Mouse (Mus musculus) right cerebral cortex, adult 18-20 months (tissue): ENCODE measurements around the gene Med4.

Experiments used
- DNase-seq: peaks from one replicate; pipeline ENCODE4 v3.0.0; 2022; ENCODE audit warnings: mixed read lengths

Med4 gene

DNA sequence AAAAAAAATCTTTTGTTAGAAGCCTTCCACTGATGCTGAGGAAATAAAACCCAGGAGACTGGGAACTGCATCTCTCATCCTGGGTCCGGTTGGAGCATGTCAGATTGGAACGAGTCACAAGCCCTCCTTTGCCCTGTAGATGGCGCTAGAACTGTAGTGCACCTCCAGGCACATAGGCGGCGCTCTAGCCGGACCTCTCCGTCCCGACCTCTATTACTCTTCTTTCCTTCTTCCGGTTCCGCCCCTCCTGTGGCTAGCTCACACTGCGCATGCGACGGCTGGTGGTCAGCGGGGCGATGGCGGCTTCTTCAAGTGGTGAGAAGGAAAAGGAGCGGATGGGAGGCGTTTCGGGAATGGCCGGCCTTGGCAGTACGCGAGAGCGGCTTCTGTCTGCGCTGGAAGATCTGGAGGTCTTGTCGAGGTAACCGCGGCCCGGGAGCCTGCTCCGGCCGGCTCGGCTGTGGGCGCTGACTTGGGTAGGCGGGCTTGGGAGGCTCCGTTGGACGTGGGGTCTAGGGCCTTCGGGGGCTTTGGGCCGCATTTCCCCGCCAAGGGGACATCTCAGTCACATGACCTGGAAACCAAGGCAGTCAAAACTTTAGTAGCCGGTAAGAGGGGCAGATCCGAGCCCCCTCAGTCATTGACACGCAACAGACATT is at the start of gene Med4:
TSS of gene Med4 (plus strand) at position 261 of the 659 bp plus-strand sequence.
- peak; percentile 95 for DNase-seq

DNA sequence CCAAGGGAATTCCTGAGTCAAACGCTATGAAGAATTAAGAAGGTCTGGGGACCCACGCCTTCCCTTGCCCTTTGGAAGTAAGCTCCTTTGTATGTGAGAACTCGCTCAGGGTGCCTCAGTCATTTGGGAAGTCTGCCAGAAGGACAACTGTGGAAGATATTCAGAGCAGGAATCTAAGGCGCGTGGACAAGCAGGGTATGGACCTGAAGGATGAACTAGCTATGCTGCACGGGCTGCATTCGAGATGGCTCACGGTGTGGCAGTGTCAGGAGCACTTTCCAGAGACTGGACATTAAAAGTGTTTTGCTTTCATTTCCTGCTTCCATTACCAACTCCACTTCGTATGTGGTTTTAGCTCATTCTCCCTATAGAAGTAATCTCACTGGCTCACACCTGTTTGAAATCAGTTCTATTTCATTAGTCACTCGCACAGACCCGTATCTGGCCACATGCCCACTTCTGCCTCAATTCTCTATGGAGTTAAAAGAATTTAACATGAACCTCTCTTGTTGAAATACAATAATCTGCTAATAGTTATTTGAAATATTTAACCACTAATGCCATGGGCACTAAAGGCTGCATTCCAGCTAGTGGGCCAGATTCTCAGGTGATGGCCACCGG is 49.2 kb upstream of the Med4 start:
- DNase-seq, result no peak

DNA sequence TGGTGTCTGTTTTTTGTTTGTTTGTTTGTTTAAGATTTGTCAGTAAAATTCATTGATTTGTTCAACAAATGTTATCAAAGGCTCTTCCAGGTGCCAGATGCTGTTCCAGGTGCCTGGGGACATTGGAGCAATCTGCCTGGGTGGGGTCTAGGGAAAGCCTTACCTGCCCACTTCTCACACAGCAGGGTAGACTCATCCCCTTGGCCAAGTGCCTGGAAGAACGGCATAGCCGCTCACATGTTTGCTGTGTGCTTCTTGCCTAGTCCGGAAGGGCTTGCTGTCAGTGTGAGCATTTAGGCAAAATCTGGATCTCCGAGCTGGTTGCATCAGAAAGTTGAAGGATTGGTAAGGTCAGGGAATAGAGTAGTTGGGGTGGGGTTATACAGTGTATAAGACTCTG is 47.6 kb upstream of the Med4 start:
- DNase-seq, result no peak

- no peak for DNase-seq
Measured at GRCm38 (mm10) chr14:73467697-73468096, 42.1 kb upstream of the Med4 start.

DNA sequence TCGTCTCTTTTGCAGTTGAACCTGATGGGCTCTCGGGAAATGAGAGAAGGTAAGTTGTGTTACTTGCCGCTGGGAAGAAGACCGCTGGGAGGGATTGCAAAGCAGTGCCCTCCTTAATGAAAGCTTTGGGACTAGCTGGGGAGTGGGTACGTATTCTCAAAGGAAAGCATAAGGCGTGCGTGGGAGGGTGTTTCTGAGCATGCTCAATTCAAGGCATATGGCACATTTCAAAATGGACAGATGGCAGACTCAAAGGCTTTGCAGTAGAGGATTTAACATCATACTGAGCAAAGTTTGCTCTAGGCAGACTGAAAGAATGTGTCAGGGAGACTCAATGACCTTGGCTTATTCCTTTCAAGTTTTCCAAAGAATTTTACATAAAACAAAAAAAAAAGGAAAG is 40.3 kb upstream of the Med4 start:
- peak; percentile 83 for DNase-seq

DNA sequence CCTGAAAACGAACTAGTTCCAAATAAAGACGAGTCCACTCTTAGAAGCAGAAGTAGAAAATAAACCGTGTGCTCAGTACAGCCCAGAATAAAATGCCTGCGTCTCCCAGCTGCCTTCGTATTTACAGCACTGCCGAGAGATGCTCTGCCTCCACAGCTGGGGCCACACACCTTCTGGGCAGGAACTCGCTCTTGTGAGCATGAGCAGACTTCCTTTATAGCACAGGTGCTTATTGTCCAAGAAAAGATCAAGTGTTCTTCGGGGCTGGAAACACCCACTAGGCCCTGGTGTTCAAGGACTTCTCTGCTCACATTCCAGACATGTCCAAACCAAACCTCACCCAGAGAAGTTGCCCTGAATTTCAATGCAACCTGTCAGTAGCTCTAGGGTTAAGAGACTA is 39.2 kb upstream of the Med4 start:
- peak; percentile 35 for DNase-seq

DNA sequence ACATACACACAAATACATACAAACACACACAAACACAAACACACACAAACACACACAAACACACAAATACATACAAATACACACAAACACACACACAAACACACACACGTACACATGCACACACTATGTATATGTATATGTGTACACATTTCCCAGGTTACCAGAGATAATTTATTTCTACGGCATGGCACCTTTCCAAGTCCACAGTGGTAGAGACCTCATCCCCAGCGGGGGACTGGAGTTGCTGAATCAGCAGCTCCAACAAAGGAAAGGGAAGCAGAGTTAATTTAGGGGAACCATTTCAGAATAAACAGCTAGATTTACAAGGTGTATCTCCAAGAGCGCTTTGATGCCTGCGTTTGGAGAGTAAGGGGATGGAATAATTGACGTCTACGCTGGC is 37.6 kb upstream of the Med4 start:
- DNase-seq, result no peak

DNA sequence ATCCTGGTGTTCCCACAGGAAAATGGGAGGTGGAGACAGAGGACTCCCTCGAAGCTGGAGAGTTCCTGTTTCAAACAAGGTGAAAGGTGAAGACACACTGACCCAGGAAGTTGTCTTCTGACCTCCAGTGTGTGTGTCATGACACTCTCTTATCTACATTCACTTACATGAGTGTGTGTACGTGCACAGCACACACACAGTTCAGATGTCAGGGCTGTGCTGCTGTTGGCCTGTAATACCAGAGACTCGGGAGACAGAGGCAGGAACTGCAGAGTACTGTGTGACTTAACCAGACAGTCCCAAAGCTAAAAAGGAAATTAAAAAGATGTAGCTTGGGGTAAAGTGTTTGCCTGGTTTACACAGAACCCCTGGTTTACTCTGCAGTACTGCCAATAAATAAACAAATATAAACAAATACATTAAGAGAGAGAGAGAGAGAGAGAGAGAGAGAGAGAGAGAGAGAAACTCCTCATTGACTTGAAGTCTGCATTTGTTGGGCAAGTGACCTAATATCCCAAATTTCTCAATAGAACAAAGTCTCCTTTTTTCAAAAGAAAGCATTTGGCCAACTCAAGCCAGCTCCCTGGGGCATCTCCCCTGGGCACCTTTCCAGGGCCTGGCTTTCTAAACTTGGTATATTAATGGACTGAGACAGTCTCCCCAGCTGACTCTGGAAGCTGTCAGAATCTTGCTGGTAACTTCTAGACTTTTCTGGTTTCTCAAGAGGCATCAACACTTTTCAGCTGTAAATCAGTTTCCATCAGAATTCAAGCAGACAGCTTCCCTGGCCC is 36.0 kb upstream of the Med4 start:
- DNase-seq, result peak; percentile 26

GRCm38 (mm10) chr14:73474636-73475093 is 35.2 kb upstream of the Med4 start:
- DNase-seq, result peak; percentile 46

DNA sequence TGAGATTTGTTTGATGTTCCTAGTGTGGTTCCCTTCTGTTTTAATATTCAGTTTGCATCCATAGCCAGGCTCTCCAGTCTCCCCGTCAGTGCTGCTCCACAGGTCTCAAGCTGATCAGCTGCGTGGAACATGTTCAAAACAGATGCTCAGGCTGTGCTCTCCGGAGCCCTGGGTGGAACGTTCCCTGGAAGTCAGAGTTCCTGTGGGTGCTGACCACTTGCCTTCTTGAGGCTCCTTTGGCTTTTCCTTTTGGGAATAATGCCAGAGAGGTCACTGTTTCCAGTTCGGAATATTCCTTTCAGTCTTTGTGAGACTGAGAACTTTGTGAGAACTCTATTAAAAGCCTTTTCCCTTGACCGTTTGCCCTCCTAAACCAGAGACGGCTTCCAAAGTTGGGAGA is 34.3 kb upstream of the Med4 start:
- DNase-seq, result no peak

DNA sequence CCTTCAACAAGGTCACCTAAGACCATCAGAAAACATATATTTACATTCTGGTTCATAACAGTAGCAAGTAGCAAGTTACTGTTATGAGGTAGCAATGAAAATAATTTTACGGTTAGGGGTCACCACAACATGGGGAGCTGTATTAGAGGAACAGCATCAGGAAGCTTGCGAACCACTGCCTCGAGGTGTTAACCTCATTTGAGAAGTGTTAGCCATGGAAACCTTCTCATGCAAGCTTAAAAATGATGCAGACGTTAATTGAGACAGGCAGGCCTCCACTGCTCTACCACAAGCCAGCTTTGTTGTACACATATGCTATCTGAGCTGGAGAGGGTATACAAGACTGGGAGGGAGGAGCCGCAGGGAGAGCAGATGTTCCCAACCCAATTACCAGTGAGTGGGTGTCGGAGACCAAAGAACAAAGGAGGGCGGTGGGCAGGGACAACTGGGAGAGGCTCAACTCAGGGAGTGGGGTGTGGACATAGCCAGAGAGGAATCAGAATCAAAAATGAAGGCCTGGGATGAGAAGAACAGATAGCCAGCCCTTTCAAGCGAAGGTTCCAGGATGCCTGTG is 33.4 kb upstream of the Med4 start:
- no peak for DNase-seq

- DNase-seq, result no peak
Measured at GRCm38 (mm10) chr14:73477077-73477476, 32.7 kb upstream of the Med4 start.

GRCm38 (mm10) chr14:73478321-73478720 is 31.5 kb upstream of the Med4 start:
- no peak for DNase-seq

DNA sequence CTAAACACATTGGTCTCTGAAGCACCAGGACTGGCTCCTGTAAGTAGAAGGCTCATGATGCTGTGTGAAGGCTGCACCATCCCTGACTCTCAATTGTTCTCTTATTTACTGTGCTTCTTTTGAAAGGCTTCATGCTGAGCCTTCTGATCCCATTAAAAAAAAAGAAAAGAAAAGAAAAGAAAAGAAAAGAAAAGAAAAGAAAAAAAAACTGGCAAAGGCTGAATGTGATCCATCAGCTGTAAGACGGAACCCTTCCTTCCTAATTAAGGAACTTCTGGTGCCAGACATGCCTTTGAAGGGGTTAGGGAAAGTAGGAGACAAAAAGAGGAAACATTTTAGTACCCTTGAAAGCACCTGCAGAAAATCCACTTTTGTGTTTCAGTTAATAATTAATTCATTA is 30.1 kb upstream of the Med4 start:
- no peak for DNase-seq

DNA sequence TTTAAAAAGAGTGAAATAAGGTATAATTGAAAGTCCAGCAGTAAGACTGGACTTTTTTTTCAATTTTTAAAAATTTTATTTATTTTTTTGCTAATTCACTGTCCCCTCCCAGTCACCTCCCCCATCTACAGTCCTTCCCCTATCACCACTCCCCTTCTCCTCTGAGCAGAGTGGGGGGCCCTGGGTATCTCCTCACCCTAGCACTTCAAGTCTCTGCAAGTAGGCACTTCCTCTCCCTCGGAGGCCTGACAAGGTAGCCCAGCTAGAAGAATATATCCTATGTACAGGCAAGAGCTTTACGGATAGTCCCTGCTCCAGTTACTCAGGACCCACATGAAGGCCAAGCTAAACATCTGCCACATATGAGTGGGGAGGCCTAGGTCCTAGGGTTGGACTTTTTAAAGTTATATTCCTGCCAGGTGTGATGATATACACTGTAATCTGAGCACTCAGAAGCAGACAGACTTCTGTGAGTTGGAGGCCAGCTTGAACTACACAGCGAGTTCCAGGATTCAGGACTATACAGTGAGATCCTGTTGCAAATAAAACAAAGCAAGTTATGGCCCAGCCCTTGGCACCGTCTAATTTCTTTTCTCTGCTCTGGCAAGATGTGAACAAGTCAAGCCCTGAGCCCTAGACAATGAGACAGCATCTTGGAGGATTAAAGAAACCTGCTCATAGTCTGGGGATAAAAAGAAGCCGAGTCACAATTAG is 26.2 kb upstream of the Med4 start:
- no peak for DNase-seq

GRCm38 (mm10) chr14:73484366-73485110 is 25.3 kb upstream of the Med4 start:
- no peak for DNase-seq

- DNase-seq, result no peak
Measured at GRCm38 (mm10) chr14:73486641-73487040, 23.2 kb upstream of the Med4 start.

- no peak for DNase-seq
Measured at GRCm38 (mm10) chr14:73493356-73493755, 16.5 kb upstream of the Med4 start.

DNA sequence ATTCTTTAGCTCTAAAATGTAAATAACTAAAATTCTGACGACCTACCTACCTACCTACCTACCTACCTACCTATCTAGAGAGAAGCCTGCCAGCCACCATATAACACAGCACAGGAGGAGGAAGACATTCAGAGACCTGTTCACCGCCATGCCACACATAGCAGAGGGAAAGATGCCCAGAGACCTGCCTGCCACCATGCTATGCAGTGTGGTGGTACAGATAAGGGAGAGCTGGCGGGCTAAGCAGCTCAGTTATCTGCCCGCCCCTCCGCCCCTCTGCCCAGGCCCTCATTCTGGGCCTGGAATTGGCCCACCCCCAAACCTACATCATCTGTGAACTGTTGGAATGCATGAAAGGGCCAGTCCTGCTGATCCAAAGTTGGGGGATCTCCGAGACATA is 15.7 kb upstream of the Med4 start:
- no peak for DNase-seq

- no peak for DNase-seq
Measured at GRCm38 (mm10) chr14:73495753-73496152, 14.1 kb upstream of the Med4 start.

GRCm38 (mm10) chr14:73501283-73501682 is 8.5 kb upstream of the Med4 start:
- DNase-seq, result no peak

- no peak for DNase-seq
Measured at GRCm38 (mm10) chr14:73501721-73502120, 8.1 kb upstream of the Med4 start.
